Mouse (Mus musculus) gastrocnemius, postnatal 4 days (tissue): Measurements from ENCODE around the gene Atp13a2. TPM values are rescaled to one million over a fixed set of nuclear protein-coding genes. Genes with fewer than 3 reads are reported as not detected.
A peak's percentile ranks its signal among the peaks of the same experiment; 100 is the strongest.

Experiments used
- DNase-seq, 2 experiments: peaks; one replicate each; pipeline ENCODE4 v3.0.0; 2021 to 2022; ENCODE audit warnings: low spot score in 2 of 2, mixed read lengths in 2 of 2
- total RNA-seq, 2 experiments: library from RNA; stranded (reverse); gene quantifications; 2 replicates each; pipeline ENCODE4 v1.2.3; 2021

The Atp13a2 gene
- total RNA-seq, 2 experiments from 2014 or later: 28.4 to 28.6 TPM

DNA sequence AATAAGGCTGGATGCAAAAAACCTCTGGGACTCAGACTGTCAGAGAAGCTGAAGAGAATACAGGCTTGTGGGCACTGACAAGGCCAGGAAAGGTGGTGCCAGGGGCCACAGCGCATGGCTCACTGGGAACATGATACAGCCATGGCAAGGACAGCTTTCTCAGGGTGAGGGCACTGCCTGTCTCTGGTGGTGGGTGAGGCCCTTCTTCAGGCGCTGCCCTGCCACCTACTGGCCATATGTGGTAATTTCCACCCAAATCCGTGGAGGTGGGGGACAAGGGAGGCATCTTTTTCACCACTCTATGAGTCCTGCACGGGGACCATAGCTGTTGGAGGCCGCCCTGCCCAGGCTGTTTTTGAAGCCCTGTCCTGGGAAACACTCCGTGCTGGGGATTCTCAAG lies 45.1 kb downstream of the Atp13a2 start:
- DNase-seq: peak; percentile 63 to 82

DNA sequence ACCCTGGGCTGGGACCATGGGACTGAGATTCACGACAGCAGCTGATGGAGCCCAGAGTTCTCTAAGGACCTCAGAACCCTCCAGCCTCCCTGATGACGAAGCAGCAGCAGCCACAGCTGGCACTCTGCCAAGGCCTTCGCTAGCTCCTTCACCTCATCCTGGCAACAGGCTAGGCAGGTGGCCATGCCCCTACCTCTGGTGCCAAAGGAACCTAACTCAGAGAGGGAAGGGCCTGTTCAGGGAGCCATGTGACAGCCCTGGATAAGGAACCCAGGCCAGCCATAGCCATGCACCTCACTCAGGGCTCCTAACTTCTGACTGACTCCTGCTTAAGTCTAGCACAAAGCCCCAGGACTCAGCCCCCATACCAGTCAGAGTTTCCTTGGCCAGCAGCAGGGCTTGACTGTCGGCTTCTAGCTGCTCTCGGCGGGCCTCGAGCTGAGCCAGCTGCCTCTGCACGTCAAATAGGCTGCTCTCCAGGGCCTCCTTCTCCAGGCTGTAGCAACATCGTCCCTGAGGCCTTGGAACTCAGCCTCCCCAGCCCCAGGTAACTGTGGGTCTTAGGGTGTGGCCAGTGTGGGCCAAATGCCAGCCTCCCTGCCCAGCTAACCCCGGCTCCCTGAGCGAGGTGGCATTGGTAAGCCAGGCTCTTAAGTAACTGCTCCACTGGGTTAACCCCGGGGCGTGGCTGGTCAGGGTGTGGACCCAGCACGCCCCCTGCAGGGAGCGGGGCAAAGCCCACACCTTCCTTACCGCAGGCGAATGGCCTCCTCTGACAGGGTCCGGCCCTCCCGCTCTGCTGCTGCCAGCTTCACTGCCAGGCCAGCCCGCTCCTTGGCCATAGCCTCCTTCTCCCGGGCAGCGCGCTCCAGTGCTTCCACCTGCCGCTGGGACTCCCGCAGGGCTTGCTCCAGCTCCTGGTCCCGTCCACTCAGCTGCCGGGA lies 47.2 kb downstream of the Atp13a2 start:
- DNase-seq: no peak

DNA sequence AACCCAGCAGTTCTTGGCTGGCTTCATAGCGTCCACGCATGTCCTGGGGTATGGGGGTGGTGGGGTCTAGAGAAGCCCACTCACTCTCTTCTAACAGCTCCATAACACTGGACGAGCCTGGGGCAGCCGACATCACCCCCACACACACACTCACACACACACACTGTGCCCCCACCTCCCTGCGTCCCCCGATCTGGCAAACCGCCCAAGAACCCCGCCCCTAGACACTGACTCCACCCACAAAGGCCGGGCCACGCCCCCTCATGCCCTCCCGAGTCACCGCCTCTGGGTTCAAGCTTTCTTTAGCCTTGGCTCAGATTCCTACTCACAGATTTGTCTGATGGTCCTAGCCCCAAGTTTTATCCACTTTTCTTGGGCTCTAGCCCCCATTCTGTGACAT lies 54.4 kb downstream of the Atp13a2 start:
- DNase-seq: no peak

DNA sequence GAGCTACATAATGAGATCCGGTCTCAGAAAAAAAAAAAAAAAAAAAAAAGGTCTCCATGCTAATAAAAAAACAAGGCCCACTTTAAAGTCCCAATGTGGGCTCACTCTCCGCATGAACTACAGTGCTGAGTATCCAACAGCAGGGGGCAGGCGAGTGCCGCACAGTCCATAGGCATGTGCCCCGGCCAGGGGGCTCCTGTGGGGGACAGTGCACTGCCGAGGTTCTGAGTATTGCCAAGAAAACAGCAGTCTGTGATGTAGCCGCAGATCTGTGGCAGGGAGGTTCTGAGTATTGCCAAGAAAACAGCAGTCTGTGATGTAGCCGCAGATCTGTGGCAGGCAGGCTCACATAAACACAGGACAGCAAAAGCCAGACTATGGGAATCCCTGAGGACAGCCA lies 58.1 kb downstream of the Atp13a2 start:
- DNase-seq: peak in 1 of 2 experiments; percentile 71

DNA sequence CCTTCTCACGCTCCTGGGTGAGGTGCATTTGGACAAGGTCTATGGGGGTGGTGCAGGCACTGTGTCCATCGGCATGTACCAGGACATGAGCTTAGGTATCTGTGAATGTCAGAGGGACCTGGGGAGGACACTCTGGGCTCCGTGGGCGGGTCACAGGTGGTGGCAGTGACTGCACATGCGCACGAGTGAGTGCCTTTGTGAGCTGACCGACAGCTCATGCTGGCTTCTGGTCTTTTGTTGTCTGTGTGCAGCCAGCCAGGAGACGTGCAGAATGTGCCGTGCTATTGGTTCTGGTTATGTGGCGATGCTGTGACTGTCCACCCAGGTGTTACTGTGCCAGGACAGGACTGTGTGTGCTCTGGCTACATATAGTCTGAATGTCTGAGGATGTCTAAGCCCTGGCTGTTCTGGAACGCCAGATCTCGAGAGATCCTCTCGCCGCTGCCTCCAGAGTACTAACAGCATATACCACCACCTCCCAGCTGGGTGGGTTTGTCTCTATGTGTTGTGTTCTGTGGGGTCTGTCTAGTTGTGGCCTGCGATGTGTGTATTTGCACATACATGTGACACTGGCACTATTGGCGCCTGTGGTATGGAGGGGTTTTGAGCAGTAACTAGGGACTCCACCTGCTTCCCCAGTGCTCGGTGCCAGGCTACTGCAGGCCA lies 62.3 kb downstream of the Atp13a2 start:
- no peak for DNase-seq

DNA sequence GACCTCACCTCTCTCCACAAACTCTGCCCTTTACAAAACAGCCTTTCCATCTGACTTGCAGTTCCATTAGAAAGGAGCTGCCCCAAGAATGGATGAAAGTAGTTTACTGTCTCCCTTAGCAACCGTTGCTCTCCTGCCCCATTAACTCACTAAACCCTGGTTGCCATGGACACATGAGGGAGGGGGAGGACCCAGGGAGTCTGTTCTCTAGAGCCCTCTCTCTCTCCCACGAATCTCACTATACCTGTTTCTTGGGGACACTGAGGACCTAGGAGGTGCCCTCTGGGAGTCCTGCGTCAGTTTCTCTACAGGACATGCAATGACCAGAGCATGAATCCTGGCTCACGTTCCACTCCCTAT lies 62.8 kb downstream of the Atp13a2 start:
- no peak for DNase-seq

DNA sequence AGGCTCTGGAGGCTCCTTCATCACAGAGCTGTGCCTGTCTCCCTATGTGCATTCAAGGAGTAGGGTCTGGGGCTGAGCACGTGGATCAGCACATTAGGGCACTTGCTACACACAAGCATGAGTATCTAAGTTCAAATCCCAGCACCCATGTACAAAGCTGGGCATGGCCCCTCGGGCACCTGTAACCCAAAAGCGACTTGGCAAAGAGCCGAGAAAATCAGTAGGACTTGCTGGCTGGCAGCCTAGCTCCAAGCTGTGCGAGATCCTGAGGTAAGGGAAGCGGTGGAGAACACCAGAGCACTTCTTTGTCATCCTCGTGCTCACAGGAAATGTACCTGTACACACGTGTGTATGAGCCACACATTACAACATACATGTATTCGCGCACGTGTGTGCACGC lies 65.8 kb downstream of the Atp13a2 start:
- no peak for DNase-seq

DNA sequence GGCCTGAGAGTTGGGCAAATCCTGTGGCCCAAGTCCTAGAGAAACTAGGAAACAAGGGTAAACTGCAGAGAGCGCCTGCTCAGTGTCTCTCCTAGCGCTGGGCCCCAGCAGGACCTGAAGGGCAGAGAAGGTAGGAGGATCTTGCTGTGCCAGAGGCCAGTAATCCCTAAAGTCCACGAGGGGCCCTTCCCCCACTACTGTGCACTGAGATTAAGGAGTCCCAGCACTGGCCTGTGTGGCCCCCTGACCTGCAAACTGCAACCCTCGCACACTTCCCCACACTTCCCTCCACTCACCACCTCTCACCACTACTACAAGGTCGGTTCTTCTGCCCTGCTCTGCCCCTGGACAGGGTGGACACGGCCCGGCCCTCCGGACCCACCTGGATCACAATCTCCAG lies 66.5 kb downstream of the Atp13a2 start:
- no peak for DNase-seq

DNA sequence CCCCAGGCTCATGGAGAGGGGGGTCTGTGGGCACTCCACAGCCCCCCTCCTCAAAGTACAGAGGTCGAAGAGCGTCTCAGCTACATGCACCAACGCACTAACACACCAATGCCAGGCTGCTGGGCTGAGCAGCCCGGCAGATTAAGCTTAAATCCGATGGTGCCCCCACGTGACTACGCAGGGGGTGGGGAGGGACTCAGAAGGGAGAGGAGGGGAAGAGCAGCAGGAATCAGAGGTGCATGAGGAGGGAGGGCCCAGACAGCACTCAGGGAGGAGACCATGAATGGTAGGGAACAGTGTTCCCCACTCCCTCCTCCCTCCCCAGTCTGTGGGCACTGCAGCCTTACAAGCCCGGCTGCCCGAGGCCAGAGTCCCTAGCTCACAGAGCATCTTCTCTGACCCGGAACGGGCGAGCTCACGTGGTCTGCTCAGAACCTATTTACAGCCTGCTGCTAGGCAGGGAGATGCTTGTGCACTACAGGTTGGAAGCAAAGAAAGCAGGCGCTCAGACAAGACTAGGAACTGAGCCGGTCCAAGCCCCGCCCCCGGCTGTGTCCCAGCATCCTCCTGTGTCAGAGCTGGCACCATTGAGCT lies 67.0 kb downstream of the Atp13a2 start:
- DNase-seq: no peak

Other genes starting within 250 kb of the Atp13a2 start
- gene Padi6, start 244.2 kb upstream of the Atp13a2 start, total RNA-seq: under 1 TPM in 1 of 2 experiments, not detected in 1; 0.10 TPM
- gene Padi4, start 212.6 kb upstream of the Atp13a2 start, total RNA-seq: under 1 TPM; 0.29 to 0.52 TPM
- gene Padi3, start 176.2 kb upstream of the Atp13a2 start, total RNA-seq: under 1 TPM; 0.15 to 0.18 TPM
- gene Padi1, start 141.1 kb upstream of the Atp13a2 start, total RNA-seq: not detected
- gene Padi2, start 80.5 kb upstream of the Atp13a2 start, total RNA-seq: 10 to 100 TPM; 73.9 to 78.5 TPM
- 100 to 1,000 TPM; 295 to 300 TPM for gene Sdhb, start 25.7 kb upstream of the Atp13a2 start, total RNA-seq
- gene Mfap2, start 23.5 kb downstream of the Atp13a2 start, total RNA-seq: 100 to 1,000 TPM; 175 to 183 TPM
- 10 to 100 TPM; 10.4 to 11.6 TPM for gene Crocc, start 73.7 kb downstream of the Atp13a2 start, total RNA-seq
- gene Necap2, start 91.5 kb downstream of the Atp13a2 start, total RNA-seq: 10 to 100 TPM; 36.8 to 37.8 TPM
- gene Spata21, start 101.5 kb downstream of the Atp13a2 start, total RNA-seq: under 1 TPM in 1 of 2 experiments, not detected in 1; 0.76 TPM
- 100 to 1,000 TPM; 164 to 177 TPM for gene Szrd1, start 152.9 kb downstream of the Atp13a2 start, total RNA-seq
- gene Fbxo42, start 161.0 kb downstream of the Atp13a2 start, total RNA-seq: 10 to 100 TPM; 15.5 to 16.3 TPM
- gene Rsg1, start 227.1 kb downstream of the Atp13a2 start, total RNA-seq: 1 to 10 TPM; 1.1 to 1.3 TPM